Mouse (Mus musculus): Measurements from ENCODE around the gene Exoc6b.

The Exoc6b gene

GRCm38 (mm10) chr6:84882663-84883517, 186.4 kb downstream of the Exoc6b start:
- no peak for DNase-seq (ENCODE audit: inconsistent ontology term)

DNA sequence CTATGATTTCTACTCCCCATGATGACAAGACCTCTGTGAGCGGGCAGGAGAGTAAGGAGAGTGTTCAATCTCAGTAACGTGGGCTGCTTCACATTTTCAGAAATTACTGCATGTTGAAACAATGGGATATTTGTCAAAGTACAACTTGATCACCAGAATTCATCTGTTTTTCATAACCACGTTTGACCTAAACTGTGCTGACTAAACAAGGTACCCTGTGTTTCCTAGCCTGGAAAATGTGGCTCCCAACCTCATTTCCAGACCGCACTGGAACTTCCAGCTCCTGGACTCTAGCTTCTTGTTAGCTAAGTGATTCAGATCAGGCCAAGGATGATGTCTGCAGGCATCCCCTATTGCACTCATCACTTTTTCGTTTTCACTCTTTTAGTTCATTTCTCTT, 193.4 kb downstream of the Exoc6b start:
- DNase-seq (ENCODE audit: inconsistent ontology term): peak; percentile 67

DNA sequence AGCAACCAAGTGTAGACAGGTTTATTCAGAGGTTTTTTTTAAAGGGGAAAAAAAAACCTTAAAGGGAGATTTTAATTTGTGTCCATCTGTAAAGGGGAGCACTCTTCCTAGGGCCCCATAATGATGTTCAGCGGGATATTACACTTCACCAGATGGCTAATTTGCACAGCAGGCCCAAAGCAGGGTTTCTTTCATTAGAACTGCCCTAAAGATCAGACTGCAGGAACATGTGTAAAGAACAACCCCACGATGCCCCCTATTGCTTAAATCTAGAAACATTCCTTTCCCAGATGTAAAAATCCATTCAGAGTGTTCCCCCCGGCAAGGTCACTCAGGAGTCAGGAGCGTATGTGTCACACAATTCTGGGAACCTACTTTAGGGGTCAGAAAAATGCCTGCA, 202.2 kb downstream of the Exoc6b start:
- peak; percentile 43 for DNase-seq (ENCODE audit: inconsistent ontology term)

GRCm38 (mm10) chr6:84864625-84865024, 204.7 kb downstream of the Exoc6b start:
- no peak for DNase-seq (ENCODE audit: inconsistent ontology term)

- DNase-seq (ENCODE audit: inconsistent ontology term): peak; percentile 66
These were observed 205.4 kb downstream of the Exoc6b start for GRCm38 (mm10) chr6:84863816-84864375.

- no peak for DNase-seq (ENCODE audit: inconsistent ontology term)
These were observed 223.6 kb downstream of the Exoc6b start for GRCm38 (mm10) chr6:84845665-84846064.

DNA sequence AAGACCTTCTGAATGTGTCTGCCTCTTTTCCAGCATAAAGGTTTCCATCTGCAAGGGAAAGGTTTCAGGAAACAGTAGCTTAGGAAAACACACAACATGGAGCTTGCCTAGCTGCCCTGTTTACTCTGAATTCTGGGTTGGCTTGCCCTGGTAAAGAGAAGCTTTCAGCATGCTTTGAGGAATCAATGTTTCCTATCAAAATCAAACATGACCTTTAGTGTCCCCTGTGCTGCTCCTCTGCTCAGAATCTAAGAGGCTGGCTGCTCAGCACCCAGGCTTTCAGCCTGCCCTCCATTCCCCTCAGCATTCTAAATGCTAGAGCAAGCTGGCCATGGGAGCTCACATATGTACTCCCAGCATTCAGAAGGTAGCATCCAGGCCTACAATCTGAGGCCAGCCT, 228.2 kb downstream of the Exoc6b start:
- no peak for DNase-seq (ENCODE audit: inconsistent ontology term)

DNA sequence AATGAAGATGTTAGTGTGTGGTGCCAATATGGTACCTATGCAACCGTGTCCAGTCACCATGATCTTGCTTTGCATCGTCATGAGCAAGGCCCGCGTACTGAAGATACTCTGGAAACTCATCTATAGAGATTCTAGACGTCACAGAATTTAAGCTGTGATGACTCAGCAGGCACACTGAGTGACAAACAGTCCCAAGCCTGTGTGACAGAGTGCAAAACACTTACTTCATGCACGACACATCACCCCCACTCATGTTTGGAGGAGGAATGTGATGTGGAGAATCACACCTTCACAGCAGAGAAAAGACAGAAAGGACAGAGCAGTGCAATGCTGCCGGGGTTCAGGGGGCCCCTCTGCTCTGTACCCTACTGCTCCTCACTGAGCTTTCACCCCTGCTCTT, 261.8 kb downstream of the Exoc6b start:
- DNase-seq (ENCODE audit: inconsistent ontology term): no peak

GRCm38 (mm10) chr6:84806132-84806730, 263.1 kb downstream of the Exoc6b start:
- DNase-seq (ENCODE audit: inconsistent ontology term): peak; percentile 86

DNA sequence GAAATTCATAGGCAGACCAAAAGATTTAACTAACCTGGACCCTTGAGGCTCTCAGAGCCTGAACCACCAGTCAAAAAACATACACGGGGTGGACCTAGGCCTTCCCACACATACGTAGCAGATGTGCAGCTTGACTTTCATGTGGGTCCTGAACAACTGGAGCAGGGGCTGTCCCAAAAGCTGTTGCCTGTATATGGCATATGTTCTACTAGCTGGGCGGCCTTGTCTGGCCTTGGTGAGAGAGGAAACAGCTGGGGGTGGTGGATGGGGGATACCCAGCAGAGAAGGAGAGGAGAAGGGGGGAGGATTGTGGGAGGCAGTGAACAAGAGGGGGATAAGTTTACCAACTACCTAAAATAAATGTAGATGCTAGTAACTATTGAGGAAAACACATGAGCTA, 270.6 kb downstream of the Exoc6b start:
- DNase-seq (ENCODE audit: inconsistent ontology term): no peak

GRCm38 (mm10) chr6:84783994-84784393, 285.3 kb downstream of the Exoc6b start:
- no peak for DNase-seq (ENCODE audit: inconsistent ontology term)

DNA sequence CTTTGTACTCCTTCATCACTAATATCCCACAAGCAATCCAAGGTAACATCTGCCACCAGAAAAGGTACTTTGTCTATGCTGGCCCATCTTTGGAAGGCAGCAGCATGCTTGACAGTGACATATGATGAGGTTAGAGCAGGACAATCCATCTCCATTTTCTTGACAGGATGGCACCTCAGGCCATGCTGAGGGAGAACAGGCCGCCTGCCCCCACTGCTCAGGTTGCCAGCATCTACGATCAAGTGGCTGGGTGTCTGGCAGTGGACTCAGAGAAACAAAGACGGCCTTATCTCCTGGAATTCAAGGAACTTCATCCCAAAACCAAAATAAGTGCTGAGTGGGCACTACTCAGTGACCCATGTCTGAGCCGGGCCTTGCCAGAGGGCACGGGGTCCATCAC, 289.3 kb downstream of the Exoc6b start:
- peak; percentile 39 for DNase-seq (ENCODE audit: inconsistent ontology term)

DNA sequence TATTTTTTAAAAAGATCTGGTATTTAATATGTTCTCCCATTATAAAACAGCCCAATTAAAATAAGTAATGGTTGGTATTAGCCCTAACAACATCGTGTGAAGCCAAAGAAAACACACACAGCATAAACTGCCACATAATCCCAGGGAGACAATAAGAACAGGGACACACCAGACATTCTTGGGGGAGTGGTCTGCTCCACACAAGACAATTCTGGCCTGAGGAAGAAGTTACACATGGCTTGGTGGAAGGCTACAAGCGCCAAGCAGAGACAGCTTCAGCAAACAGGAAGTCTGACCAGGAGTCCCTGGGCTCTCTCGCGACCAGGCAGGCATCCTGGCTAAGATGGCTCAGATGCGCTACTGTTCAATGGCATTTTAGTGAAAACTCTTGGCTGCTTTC, 290.3 kb downstream of the Exoc6b start:
- DNase-seq (ENCODE audit: inconsistent ontology term): peak; percentile 11

DNA sequence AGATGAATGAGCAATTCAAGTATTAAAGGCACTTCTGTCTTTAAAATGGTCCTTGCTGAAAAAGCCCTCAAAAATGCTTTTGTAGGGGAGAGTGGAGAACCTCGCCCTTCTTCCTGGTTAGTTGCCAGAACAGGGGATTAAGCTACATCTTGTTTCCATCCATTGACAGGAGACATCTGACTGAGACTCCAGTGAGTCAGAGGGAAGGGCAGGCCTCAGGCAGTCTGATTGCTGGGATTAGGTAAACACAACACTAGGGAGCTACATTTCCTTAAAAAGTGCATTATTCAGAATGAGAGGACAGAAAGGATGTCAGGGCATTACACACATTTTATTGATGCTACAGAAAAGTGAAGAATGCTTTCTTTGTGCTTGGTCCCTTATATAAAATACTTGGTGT, 293.4 kb downstream of the Exoc6b start:
- DNase-seq (ENCODE audit: inconsistent ontology term): peak; percentile 17

GRCm38 (mm10) chr6:84755266-84755665, 314.0 kb downstream of the Exoc6b start:
- DNase-seq (ENCODE audit: inconsistent ontology term): peak; percentile 5

- no peak for DNase-seq (ENCODE audit: inconsistent ontology term)
These were observed 316.4 kb downstream of the Exoc6b start for GRCm38 (mm10) chr6:84752806-84753420.

DNA sequence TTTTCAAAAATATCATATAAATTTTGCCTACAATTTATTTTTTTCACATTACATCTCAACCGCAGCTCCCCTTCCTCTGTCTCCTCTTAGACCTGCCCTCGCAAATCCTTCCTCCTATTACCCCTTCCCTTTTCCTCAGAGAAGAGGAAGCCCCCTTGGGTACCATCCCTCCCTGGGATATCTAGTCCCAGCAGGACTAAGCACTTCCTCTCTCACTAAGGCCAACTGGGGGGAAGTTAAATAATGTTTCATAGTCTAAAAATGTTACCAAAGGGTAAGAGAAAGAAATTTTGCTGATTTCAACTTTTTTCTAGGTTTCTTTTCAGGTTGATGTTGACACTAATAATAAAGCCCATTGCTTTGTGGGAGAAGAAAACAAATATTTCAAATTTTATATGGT, 317.9 kb downstream of the Exoc6b start:
- no peak for DNase-seq (ENCODE audit: inconsistent ontology term)

- peak; percentile 27 for DNase-seq (ENCODE audit: inconsistent ontology term)
These were observed 322.4 kb downstream of the Exoc6b start for GRCm38 (mm10) chr6:84746847-84747395.

DNA sequence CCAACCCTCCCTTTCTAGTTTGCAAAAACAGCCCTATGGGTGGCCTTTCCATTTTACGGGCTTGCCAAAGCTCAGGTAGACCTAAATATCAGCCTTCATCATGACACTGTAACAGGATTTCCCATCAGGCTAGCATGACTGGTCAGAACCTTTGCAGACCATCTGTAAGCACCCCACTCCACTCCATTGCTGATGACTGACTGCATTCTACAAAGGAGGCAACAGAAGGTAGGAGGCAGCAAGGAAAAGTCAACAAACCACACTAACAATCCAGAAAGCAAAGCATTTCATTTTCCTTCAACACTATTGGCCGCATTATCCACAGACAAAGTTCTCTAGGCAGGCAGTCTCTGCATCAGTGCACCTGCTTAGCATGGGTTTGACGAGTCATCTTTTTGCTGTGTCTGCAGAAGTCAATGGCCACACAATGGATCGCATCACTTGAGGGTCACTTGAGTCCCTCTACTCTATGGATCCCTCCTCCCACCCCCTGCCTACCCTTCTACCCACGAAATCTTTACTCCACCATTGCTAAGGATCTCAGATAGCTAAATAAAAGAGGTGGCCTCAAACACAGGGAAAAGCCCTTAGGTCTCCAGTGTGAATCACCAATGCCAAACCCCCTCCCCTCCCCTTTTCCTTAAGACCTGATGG, 323.0 kb downstream of the Exoc6b start:
- DNase-seq (ENCODE audit: inconsistent ontology term): no peak

DNA sequence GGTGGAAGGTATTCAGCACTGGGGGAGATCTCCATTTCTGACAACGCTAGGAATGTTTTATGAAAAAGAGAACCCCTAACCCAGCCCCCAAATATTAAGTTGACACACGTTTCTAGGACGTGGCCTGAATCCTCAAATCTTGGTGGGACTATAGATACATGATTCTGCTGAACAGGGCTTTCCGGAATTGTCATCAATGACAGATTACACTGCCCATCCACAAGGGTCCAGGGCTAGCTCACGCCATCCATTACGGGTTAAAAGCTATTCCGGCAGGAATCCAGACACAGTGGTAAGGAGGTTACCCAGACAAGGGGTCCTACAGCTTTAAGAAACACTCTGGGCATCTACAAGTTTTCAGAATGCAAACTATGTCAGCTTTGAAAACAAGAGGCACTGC, 323.7 kb downstream of the Exoc6b start:
- DNase-seq (ENCODE audit: inconsistent ontology term): no peak

- DNase-seq (ENCODE audit: inconsistent ontology term): no peak
These were observed 327.1 kb downstream of the Exoc6b start for GRCm38 (mm10) chr6:84742227-84742626.

- DNase-seq (ENCODE audit: inconsistent ontology term): peak; percentile 5
These were observed 332.4 kb downstream of the Exoc6b start for GRCm38 (mm10) chr6:84736942-84737341.

Data from Muller cell, postnatal 12 days (primary cell).